Mouse (Mus musculus) embryonic facial prominence, embryonic 15.5 days (tissue): Measurements from ENCODE around the gene Tekt5. TPM values are rescaled to one million over a fixed set of nuclear protein-coding genes. Genes with fewer than 3 reads are reported as not detected.

Source experiments
- ATAC-seq: fragments of 200-750 bp; cut with Nextera tagmentation; 2 replicates; pipeline ENCODE4 v1.8.0; 2017; ENCODE audit warnings: low read depth, moderate TSS enrichment; ENCODE audit not compliant: insufficient number of reproducible peaks, low FRiP score, low TSS enrichment
- H3K27ac ChIP-seq: fragments of 300-500 bp; sonication (generic); replicated peaks from 2 replicates; pipeline ENCODE4 v1.5.1; 2015; ENCODE audit warnings: mild to moderate bottlenecking, inconsistent platforms
- H3K27me3 ChIP-seq: fragments of 300-500 bp; sonication (generic); 2 replicates; pipeline ENCODE4 v1.6.1; 2015; ENCODE audit warnings: inconsistent platforms
- H3K36me3 ChIP-seq: fragments of 300-500 bp; sonication (generic); 2 replicates; pipeline ENCODE4 v1.6.1; 2015; ENCODE audit warnings: mild to moderate bottlenecking, inconsistent platforms
- H3K4me1 ChIP-seq: fragments of 300-500 bp; sonication (generic); 2 replicates; pipeline ENCODE4 v1.6.1; 2015; ENCODE audit warnings: inconsistent platforms
- H3K4me2 ChIP-seq: fragments of 300-500 bp; sonication (generic); replicated peaks from 2 replicates; pipeline ENCODE4 v1.6.1; 2015; ENCODE audit warnings: mild to moderate bottlenecking, inconsistent platforms
- H3K4me3 ChIP-seq: fragments of 300-500 bp; sonication (generic); replicated peaks from 2 replicates; pipeline ENCODE4 v1.5.1; 2015; ENCODE audit warnings: mild to moderate bottlenecking, inconsistent platforms
- H3K9ac ChIP-seq: fragments of 300-500 bp; sonication (generic); 2 replicates; pipeline ENCODE4 v1.6.1; 2015; ENCODE audit warnings: inconsistent platforms
- H3K9me3 ChIP-seq: fragments of 300-500 bp; sonication (generic); replicated peaks from 2 replicates; pipeline ENCODE4 v1.6.1; 2016; ENCODE audit warnings: inconsistent platforms
- WGBS: fragments of 180-500 bp; shearing (Covaris S2); methylation state at CpG from one replicate; pipeline ENCODE4 v1.1.7; 2015; 5-methylcytosine and 5-hydroxymethylcytosine counted together
- polyA plus RNA-seq: library from polyadenylated mRNA; unstranded; fragments of >200 nt; fragmentation: Nextera tagmentation; extraction: Ambion mirVana; gene quantifications from 2 replicates; pipeline ENCODE4 v1.2.1, GENCODE M21; 2015

The Tekt5 gene
- polyA plus RNA-seq, 1 experiment from 2014 or later: 2.6 TPM

DNA sequence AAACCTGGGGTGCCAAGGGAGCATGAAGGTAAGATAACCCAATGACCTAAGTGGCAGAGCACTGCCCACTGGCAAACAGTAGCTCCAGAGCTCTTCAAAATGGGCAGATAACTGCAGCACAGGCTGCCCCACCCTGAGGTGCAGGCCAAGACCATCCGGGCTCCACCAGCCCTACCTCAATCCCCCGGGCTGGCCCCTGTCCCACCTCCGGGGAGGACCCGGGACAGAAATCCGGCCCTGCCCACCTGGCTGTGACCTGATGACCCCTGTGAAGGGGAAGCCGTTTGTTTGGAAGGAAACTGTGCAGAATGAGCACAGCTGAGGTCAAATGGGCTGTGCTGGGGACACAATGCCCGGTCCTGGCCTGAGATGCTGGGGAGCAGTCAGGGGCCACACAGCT, 62.6 kb downstream of the Tekt5 start:
- Histone ChIP-seq H3K4me3 (no peak overlapping the region), H3K4me1 (0 out of 2 replicates have a peak, but pooled peaks cover 5% of the 10 kb centered on the region), H3K9ac (no peak overlapping the region), H3K9me3 (no peaks in the 10 kb centered on the region), H3K36me3 (no peaks in the 10 kb centered on the region), H3K27ac (no peak overlapping the region), H3K27me3 (no peaks in the 10 kb centered on the region), H3K4me2 (no peak overlapping the region)
- ATAC-seq: no peak
- 53% methylated on average over 7 of the region's 7 CpGs for WGBS

DNA sequence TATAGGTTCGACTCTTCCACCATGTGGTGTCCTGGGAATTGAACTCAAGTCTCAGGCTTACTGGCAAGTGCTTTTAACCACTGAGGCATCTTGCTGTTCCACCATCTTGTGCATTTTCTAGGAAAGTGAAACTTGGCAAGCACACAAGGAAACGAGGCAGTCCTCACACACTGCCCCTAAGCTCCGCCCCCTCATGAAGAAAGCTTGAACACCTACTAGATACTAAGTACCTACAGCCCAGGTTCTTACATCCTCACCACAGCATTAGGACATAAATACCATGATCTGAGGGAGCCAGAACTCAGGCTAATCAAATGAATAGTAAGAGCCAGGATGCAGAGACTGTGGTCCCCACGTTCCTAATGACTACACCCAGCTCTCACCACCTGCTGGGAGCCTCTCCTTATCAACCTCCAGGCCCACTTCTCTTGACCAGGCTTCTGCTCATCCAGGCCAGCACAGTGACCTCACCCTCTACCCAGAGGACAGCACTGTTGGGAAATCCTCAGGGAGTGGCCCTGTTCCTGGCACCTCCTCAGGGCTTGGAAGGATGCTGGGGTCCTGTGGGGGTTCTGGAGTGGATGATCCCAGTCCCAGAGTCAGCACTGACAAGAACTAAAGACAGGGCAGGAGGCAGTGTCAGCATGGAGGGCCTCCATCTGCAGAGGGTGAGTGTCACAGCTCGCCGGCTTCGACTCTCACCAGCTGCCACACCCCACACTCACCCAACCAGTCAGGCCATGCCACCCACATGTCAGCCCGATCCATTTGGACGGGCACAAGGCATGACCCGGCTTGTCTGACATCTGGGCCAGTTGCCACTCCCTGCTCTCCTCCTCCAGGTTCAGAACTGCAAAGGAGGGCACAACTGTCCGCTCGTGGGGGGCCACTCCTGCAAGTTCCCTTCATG, 64.4 kb downstream of the Tekt5 start:
- 0 out of 2 replicates have a peak, but pooled peaks cover 5% of the 10 kb centered on the region for H3K4me1 ChIP-seq
- H3K4me3 ChIP-seq: no peak overlapping the region
- 57% methylated on average over 12 of the region's 12 CpGs for WGBS
- H3K27ac ChIP-seq: peak overlapping the region; percentile 55; the same call in 1 of the 2 replicates
- no peaks in the 10 kb centered on the region for H3K27me3 ChIP-seq
- no peaks in the 10 kb centered on the region for H3K9me3 ChIP-seq
- H3K36me3 ChIP-seq: no peaks in the 10 kb centered on the region
- H3K9ac ChIP-seq: no peak overlapping the region
- ATAC-seq: peak; percentile 53; the same call in 1 of the 2 replicates
- no peak overlapping the region for H3K4me2 ChIP-seq

DNA sequence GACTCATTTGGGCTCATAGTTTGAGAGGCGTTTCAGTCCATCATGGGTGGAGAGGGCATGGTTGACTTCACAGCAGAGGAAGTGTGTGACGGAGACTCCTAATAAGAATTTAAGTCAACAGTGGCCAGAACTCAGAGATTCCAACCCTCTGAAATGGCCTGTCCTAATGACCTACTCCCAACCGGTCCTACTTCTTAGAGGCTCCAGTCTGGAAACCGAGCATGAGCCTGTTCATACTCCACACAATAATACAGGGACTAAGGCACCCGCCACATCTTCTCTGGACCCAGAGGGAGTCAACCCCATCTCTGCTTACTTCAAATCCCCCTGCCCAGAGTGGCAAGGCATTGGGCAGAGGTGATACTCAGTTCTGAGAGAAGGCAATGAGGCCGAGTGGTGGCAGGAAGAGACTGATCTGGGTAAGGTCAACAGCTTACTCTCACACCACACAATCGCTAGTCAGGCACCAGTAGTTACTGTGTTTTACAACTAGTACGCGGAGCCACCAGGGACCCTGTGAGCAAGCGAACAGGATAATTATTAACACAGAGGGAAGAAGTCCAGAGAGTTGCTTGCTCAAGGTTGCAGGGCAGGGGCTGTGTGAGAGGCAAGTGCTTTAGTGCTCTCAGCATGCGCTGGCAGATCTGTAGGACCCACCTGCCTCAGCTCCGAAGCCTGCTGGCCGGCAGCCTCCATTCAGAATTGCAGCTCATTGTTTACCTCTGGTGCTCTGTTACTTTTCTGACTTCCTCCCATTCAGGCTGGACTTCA, 67.5 kb downstream of the Tekt5 start:
- H3K9ac ChIP-seq: no peak overlapping the region
- H3K9me3 ChIP-seq: no peaks in the 10 kb centered on the region
- no peaks in the 10 kb centered on the region for H3K36me3 ChIP-seq
- H3K4me3 ChIP-seq: no peak overlapping the region
- 0 out of 2 replicates have a peak, but pooled peaks cover 5% of the 10 kb centered on the region for H3K4me1 ChIP-seq
- no peak for ATAC-seq
- no peak overlapping the region for H3K4me2 ChIP-seq
- H3K27me3 ChIP-seq: no peaks in the 10 kb centered on the region
- H3K27ac ChIP-seq: no peak overlapping the region
- 68% methylated on average over 13 of the region's 13 CpGs for WGBS

DNA sequence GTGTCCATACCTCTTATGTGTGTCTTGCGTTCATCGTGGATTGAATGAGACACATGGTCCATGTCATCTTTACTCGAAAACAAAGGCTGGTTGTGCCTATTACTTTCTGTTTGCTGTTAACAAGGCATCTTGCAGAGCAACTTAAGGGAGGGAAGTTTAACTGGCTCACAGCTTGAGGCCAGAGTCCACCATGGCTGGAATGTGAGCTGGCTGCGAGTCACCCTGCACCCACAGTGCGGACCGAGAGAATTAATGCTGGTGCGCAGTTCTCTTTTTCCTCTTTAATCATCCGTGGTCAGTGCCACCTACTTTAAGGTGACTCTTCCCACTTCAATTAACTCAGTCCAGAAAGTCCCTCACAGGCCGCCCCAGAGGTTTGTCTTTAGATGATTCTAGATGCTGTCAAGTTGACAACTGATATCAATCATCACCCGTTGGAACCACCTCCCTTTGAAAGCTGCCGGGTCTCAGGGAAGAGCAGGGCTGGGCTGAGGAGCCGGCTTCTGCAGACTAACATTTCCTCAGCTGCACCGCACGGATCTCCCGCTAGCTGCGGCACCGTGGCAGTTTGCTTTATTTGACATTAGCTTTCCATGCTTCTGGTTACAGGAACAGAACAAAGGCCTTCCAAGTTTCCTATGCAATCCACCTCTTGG, 75.2 kb downstream of the Tekt5 start:
- no peaks in the 10 kb centered on the region for H3K4me1 ChIP-seq
- 52% methylated on average over 17 of the region's 17 CpGs for WGBS
- no peak overlapping the region for H3K4me2 ChIP-seq
- no peaks in the 10 kb centered on the region for H3K36me3 ChIP-seq
- H3K9ac ChIP-seq: no peak overlapping the region
- H3K27me3 ChIP-seq: no peaks in the 10 kb centered on the region
- no peak overlapping the region for H3K4me3 ChIP-seq
- no peak for ATAC-seq
- H3K9me3 ChIP-seq: no peaks in the 10 kb centered on the region
- H3K27ac ChIP-seq: no peak overlapping the region

DNA sequence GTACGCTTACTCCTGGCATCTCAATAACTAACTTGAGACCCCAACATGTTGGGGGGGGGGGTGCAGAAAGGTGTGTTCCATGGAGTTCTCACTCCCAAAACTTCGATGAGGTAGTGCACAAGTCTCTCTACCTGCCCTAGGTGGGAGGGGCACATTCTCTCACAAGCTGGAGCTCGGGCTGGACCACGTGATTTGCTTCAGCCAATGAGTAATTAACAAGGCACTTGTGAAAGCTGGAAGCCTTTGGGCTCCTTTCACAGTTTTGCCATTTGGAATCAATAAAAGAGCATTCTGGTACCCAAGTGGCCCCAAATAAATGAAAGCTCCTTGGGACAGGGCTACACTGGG, 78.1 kb downstream of the Tekt5 start:
- Histone ChIP-seq H3K27ac (no peak overlapping the region), H3K9me3 (no peaks in the 10 kb centered on the region), H3K27me3 (no peaks in the 10 kb centered on the region), H3K4me1 (peaks cover 16% of the 10 kb centered on the region), H3K9ac (no peak overlapping the region), H3K36me3 (no peaks in the 10 kb centered on the region), H3K4me2 (no peak overlapping the region), H3K4me3 (no peak overlapping the region)
- ATAC-seq: no peak
- WGBS: 58% methylated on average over 4 of the region's 4 CpGs

DNA sequence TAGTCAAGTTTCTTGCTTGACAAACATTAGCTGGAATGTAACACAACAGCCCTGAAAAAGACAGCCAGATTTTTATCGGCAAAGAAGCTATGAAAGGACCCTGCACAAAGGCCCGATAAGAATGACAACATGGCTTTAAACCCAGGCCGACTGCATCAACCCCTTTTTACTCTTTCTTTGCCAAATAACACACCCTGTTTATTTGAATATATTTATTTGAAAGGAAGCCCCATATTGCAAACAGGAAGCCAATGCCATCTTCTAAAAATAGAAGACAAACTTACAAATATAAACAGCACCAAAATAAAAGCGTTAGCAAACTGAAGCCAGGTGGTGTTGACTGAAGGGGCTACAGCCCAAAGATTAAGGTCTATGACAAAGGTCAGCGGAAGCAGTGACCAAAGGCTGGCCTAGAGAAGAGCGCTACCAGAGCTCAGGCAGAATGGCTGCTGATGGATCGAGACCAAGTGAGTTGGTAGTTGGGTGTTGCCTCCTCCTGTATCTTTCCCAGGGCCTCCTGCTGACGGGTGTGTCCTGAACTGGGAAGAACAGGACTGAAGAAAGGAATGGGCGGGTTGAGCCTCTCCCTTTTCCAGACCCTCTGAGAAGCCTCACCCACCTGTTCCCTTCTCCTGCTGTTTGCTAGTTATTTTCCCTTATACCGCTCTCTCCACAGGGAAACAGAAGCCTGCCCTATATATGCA, 78.6 kb downstream of the Tekt5 start:
- Histone ChIP-seq H3K9me3 (no peaks in the 10 kb centered on the region), H3K4me3 (no peak overlapping the region), H3K4me2 (no peak overlapping the region), H3K27ac (no peak overlapping the region), H3K27me3 (no peaks in the 10 kb centered on the region), H3K9ac (no peak overlapping the region), H3K36me3 (no peaks in the 10 kb centered on the region), H3K4me1 (peaks cover 22% of the 10 kb centered on the region)
- 72% methylated on average over 10 of the region's 10 CpGs for whole genome bisulfite sequencing
- ATAC-seq: no peak

DNA sequence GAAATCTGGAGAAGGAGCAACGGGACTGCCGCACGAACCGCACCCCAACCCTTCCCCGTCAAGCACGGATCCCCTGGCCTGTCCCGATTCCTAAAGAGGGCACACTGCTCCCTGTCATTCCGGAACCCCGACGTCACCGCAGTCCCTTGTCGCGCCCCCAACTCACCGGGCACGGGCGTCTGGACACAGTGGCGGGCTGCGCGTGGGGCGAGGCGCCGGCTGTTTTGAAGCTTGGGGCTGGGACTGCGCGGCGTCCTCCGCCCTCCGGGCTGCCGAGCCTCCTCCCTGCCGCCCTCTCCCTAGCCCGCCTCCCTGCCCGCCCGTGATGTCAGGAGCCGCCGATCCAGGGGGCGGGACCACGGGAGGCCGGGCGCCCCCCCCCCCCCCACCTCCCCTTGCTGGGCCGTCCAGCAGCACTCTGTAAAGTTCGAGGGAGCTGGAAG, 81.6 kb downstream of the Tekt5 start, which contains the start of gene Emp2:
TSS of gene Emp2 (minus strand) at position 323 of the 443 bp plus-strand sequence.
- Histone ChIP-seq H3K36me3 (no peaks in the 10 kb centered on the region), H3K4me2 (peak within 1 kb of the TSS; percentile 78)

DNA sequence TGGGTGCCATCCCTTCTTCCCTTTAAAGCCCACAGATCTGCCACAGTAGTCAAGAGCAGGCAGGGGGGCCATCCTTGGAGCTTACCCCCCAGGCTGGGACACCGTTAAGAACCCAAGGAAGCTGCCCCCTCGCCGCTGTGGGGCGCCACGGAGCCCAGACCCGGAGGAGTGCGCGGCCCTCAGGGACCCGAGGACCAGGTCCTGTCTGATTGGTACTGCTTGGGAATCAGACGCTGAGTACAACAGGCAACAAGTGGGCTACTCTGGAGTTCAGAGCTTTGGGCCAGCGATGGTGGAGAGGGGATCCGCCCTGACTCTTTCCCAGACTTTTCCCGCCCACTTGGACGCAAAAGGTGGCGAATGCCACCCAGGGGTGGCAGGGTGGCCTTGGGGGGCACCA, 82.1 kb downstream of the Tekt5 start:
- Histone ChIP-seq H3K27ac (peak overlapping the region; percentile 74), H3K36me3 (no peaks in the 10 kb centered on the region), H3K4me2 (peak overlapping the region; percentile 78), H3K27me3 (no peaks in the 10 kb centered on the region), H3K4me1 (peaks cover 34% of the 10 kb centered on the region), H3K9ac (peak overlapping the region; percentile 62), H3K9me3 (no peaks in the 10 kb centered on the region), H3K4me3 (peak overlapping the region; percentile 62)
- WGBS: 5% methylated on average over 15 of the region's 15 CpGs
- ATAC-seq: peak; percentile 39; the same call in 1 of the 2 replicates

More for the DNA sequence above, 81.6 kb downstream of the Tekt5 start, which contains the start of gene Emp2:
- under 1% methylated on average over 35 of the region's 40 CpGs for WGBS
- Histone ChIP-seq H3K27me3 (no peaks in the 10 kb centered on the region), H3K4me3 (peak within 1 kb of the TSS; percentile 62), H3K9me3 (no peaks in the 10 kb centered on the region), H3K27ac (peak within 1 kb of the TSS; percentile 74), H3K4me1 (peaks cover 34% of the 10 kb centered on the region), H3K9ac (peak within 1 kb of the TSS; percentile 62)
- ATAC-seq: peak; percentile 91

DNA sequence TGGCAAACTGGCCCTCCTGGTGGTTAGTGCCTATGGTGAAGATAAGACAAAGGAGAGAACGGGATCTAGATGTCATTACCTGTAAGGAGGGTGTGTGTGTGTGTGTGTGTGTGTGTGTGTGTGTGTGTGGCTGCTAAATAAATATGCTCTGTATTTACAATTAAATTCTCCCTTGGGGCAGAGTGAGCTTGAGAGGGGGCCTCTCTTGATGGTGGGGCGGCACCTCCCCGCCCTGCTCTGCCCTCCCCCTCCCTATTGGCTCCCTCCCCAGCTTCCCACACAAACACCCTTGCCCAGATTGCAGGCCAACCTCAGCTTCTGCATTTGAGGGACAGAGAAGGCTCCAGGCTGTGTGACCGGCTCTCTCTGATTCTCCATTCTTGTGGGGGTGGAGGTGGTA, 83.3 kb downstream of the Tekt5 start:
- Histone ChIP-seq H3K4me1 (peaks cover 34% of the 10 kb centered on the region), H3K4me2 (peak overlapping the region; percentile 78), H3K36me3 (no peaks in the 10 kb centered on the region), H3K9me3 (no peaks in the 10 kb centered on the region), H3K27me3 (no peaks in the 10 kb centered on the region), H3K27ac (peak overlapping the region; percentile 48; the same call in 1 of the 2 replicates), H3K9ac (no peak overlapping the region), H3K4me3 (peak overlapping the region; percentile 62)
- 49% methylated on average over 4 of the region's 4 CpGs for WGBS
- ATAC-seq: no peak

DNA sequence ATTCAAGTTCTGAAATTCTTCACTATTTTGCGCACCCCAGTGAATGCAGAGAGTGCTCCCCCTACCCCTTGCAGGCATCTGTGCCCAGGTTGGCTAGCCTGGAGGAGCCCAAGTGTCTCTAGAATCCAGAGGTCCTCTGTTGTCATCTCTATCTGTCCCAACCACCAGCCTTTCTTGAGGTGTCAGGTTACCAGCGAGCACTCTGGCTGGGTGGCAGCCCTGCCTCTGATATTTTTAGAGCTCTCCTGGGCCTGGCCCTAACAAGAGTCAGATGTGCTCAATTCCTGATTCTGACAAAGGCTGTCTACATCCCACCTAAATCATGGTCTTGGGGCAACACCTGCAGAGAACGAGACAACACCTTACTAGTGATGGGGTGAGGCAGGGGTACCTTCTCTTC, 84.2 kb downstream of the Tekt5 start:
- 41% methylated on average over 3 of the region's 3 CpGs for WGBS
- no peaks in the 10 kb centered on the region for H3K9me3 ChIP-seq
- no peaks in the 10 kb centered on the region for H3K36me3 ChIP-seq
- peaks cover 34% of the 10 kb centered on the region for H3K4me1 ChIP-seq
- H3K4me2 ChIP-seq: 0 out of 2 replicates have a peak overlapping the region, but pooled peaks have one; percentile 17
- no peak; the same call in 1 of the 2 replicates for ATAC-seq
- no peaks in the 10 kb centered on the region for H3K27me3 ChIP-seq
- H3K4me3 ChIP-seq: no peak overlapping the region
- H3K27ac ChIP-seq: peak overlapping the region; percentile 44
- no peak overlapping the region for H3K9ac ChIP-seq
